Comparison of ENCODE assay signal across 8 mouse cellular contexts in genomic region chr5:64701780-64702231, GRCm38 (mm10).
A peak's percentile ranks its signal among the peaks of the same experiment; 100 is the strongest.
DNase-seq lines count a peak whose midpoint lies in the region; ATAC-seq lines count a peak whose summit lies in the region.

No protein-coding gene starts in this region.

- H3K9ac ChIP-seq in embryonic facial prominence, embryonic 12.5 days, result no peak overlapping the region
- H3K9ac ChIP-seq in intestine, embryonic 15.5 days, result 0 out of 2 replicates have a peak overlapping the region, but pooled peaks have one; percentile 11

- WGBS in embryonic facial prominence, embryonic 12.5 days, result 25% methylated on average over 7 of the region's 7 CpGs
- WGBS in intestine, embryonic 15.5 days, result 23% methylated on average over 7 of the region's 7 CpGs

- H3K36me3 ChIP-seq in embryonic facial prominence, embryonic 12.5 days, result no peaks in the 10 kb centered on the region
- H3K36me3 ChIP-seq in intestine, embryonic 15.5 days, result no peaks in the 10 kb centered on the region

- peaks cover 24% of the 10 kb centered on the region for H3K4me1 ChIP-seq in embryonic facial prominence, embryonic 12.5 days
- H3K4me1 ChIP-seq in intestine, embryonic 15.5 days (replicated peaks), result peaks cover 28% of the 10 kb centered on the region

- no peak for ATAC-seq in embryonic facial prominence, embryonic 12.5 days (ENCODE audit: insufficient number of reproducible peaks, insufficient read depth, low FRiP score, low TSS enrichment)
- no peak; the same call in 1 of the 2 replicates for ATAC-seq in intestine, embryonic 15.5 days
- peak; percentile 96 for ATAC-seq in megakaryocyte, adult 5-6 weeks (ENCODE audit: poor library complexity, severe bottlenecking)

- H3K27ac ChIP-seq in embryonic facial prominence, embryonic 12.5 days, result peak overlapping the region; percentile 72
- H3K27ac ChIP-seq in intestine, embryonic 15.5 days, result peak overlapping the region; percentile 78

- no peaks in the 10 kb centered on the region for H3K27me3 ChIP-seq in embryonic facial prominence, embryonic 12.5 days
- H3K27me3 ChIP-seq in intestine, embryonic 15.5 days (replicated peaks), result no peaks in the 10 kb centered on the region

- H3K4me3 ChIP-seq in embryonic facial prominence, embryonic 12.5 days, result no peak overlapping the region
- no peak overlapping the region for H3K4me3 ChIP-seq in intestine, embryonic 15.5 days (replicated peaks)

- peak; percentile 55 for DNase-seq in ovary, adult 18-20 months (ENCODE audit: low spot score)
- DNase-seq in ovary, postnatal 10 days (ENCODE audit: low spot score), result no peak
- peak; percentile 82 for DNase-seq in gonadal fat pad, adult 2 months (ENCODE audit: low read depth)
- DNase-seq in left cerebral cortex, postnatal 10 days (ENCODE audit: extremely low spot score in 1 of 2, low spot score in 2 of 2), result peak; percentile 74 to 85
- DNase-seq in right cerebral cortex, postnatal 36 days (ENCODE audit: low spot score in 2 of 2), result peak; percentile 57 to 80

- 0 out of 2 replicates have a peak overlapping the region, but pooled peaks have one; percentile 13 for H3K4me2 ChIP-seq in embryonic facial prominence, embryonic 12.5 days (replicated peaks)
- H3K4me2 ChIP-seq in intestine, embryonic 15.5 days (replicated peaks), result peak overlapping the region; percentile 45

- H3K9me3 ChIP-seq in embryonic facial prominence, embryonic 12.5 days, result no peaks in the 10 kb centered on the region
- H3K9me3 ChIP-seq in intestine, embryonic 15.5 days, result no peaks in the 10 kb centered on the region

- intact Hi-C loops in left cerebral cortex, postnatal 10 days (cut with DNase I), result no loop called here
